Mouse (Mus musculus) lung, adult 2 months (tissue): Measurements from ENCODE around the gene Fsip2. TPM values are rescaled to one million over a fixed set of nuclear protein-coding genes. Genes with fewer than 3 reads are reported as not detected.

Experiments
- DNase-seq: peaks from one replicate; pipeline ENCODE4 v3.0.0; 2022
- H3K4me1 ChIP-seq: fragments of 200-500 bp; 2 replicates; pipeline ENCODE4 v1.6.1; 2011; ENCODE audit warnings: low read length; ENCODE audit not compliant: control insufficient read depth, insufficient read depth
- H3K4me3 ChIP-seq: fragments of 200-500 bp; replicated peaks from 2 replicates; pipeline ENCODE3; 2011; ENCODE audit warnings: low read depth, mild to moderate bottlenecking, control low read depth, low read length; ENCODE audit errors: extremely low read depth
- CTCF ChIP-seq: fragments of 200-500 bp; IDR thresholded peaks from 2 replicates; pipeline ENCODE4 v1.5.1; 2011; ENCODE audit warnings: mild to moderate bottlenecking, low read length, control low read depth; ENCODE audit not compliant: insufficient read depth
- POLR2A ChIP-seq: fragments of 200-500 bp; IDR thresholded peaks from 2 replicates; pipeline ENCODE4 v1.6.1; 2011; ENCODE audit warnings: low read depth, mild to moderate bottlenecking, control low read depth, low read length, borderline replicate concordance; ENCODE audit errors: extremely low read depth
- WGBS: fragments of 180-500 bp; shearing (Covaris S2); methylation state at CpG from one replicate; pipeline ENCODE4 v1.1.7; 2018; 5-methylcytosine and 5-hydroxymethylcytosine counted together
- polyA plus RNA-seq: library from polyadenylated mRNA; depleted of rRNA; stranded (reverse); fragments of >200 nt; gene quantifications from 2 replicates; pipeline ENCODE4 v1.2.3, GENCODE M21; 2012; rRNA removed

Gene Fsip2
- polyA plus RNA-seq = not detected in 2 replicates

DNA sequence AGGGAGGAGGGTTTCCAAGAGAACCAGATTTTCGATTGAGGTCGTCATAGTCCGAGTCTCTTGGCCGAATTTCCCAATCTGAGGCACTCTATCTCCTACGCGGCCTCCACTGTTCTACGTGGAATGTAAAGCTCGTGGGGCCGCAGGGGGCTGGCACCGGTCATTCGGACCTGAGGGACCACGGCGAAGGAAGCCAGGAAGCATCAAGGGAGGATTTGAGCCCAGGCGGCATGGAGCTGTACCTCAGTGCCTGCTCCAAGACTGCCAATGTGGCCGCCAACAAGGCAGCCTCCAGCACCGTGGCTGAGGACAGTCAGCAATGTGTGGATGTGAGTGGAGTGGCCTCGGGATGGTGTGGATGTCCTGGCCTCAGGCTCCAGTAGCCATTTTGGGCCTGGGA is at the start of gene Fsip2:
Gene Fsip2 (plus strand): TSS at position 163 of the 400 bp plus-strand sequence.
- Histone ChIP-seq H3K4me1 (no peaks in the 10 kb centered on the region), H3K4me3 (no peak within 1 kb of the TSS)
- 91% methylated on average over 17 of the region's 17 CpGs for WGBS
- DNase-seq = no peak
- TF ChIP-seq POLR2A (no peak), CTCF (no peak)

DNA sequence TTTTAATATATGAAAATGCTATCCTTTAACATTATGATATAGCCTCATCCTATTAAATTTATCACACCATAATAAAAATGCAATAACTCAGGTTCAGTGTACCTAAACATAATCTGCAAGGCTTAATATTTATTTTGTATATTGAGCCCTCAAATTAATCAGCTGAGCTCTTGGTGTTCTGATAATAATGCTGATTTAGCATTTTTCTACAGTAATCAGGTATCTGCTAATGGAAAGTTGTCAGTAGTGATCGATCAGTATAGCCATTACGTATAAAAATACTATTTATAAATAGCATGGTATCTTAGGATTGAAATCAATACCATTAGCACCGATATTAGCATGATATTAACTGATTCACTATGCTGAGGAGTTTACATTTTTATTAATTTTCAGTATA is 20.0 kb downstream of the Fsip2 start:
- 79% methylated on average over 3 of the region's 3 CpGs for WGBS
- Histone ChIP-seq H3K4me3 (no peak overlapping the region), H3K4me1 (no peaks in the 10 kb centered on the region)
- DNase-seq = no peak
- TF ChIP-seq POLR2A (no peak), CTCF (no peak)

DNA sequence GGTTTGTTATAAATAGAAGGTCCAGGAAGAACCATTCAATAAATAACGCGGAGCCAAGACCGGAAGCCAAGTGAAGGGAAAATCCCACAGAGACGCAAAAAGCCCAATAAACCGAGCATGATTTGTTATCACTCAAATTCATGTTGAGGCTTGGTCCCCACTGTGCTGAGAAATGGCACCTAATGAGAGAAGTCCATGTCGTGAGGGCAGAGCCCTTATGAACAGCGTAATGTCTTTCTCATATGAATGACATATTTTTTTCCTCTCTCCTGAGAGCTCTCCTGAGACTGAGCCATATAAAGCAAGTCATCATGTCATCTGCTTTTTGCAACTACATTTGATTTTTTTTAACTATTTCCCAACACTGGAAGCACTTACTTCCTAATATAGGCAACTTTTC is 82.4 kb downstream of the Fsip2 start:
- Histone ChIP-seq H3K4me3 (no peak overlapping the region), H3K4me1 (no peaks in the 10 kb centered on the region)
- WGBS = 34% methylated on average over 7 of the region's 7 CpGs
- TF ChIP-seq POLR2A = no peak
- no peak for TF ChIP-seq CTCF
- no peak for DNase-seq

DNA sequence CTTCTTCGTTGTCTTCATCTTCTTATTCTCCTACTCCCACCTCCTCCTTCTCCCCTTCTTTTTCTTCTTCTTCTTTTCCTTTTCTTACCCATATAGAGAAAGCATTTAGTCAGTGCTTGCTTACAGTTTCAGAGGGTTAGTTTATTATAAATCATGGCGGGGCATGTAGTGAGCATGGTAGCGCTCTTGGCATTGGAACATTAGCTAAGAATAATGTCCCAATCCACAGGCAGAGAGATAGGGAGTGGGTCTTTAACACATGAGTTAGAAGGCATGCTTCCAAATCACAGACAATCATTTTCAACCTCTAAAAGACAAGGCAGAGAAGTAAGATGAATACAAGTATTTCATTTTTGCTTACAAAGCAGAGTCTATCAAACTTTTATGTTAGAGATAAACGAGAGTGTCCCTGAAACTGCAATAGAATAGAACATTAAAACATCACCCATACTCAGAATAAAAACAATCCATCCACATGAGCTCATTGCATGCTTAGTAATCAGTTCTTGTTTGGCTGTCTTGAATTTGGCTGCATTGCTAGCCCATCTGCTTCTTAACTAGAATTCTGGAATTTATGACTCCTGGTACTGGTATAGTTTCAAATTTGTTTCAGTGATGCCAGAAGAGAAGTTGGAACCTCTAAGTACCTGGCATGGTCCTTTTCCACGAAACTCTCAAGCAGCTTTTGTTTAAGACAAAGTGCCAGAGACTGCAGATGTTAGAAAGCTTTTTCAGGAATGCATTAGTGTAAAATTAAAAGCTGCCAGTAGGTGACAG is 109.7 kb downstream of the Fsip2 start:
- Histone ChIP-seq H3K4me3 (no peak overlapping the region), H3K4me1 (no peaks in the 10 kb centered on the region)
- WGBS = 58% methylated on average over 5 of the region's 5 CpGs
- no peak for TF ChIP-seq CTCF
- TF ChIP-seq POLR2A = no peak
- DNase-seq = no peak
